30 mouse cellular contexts compared by ENCODE assay signal in genomic region chr1:44022656-44023055, GRCm38 (mm10). TPM values are rescaled to one million over a fixed set of nuclear protein-coding genes. Genes with fewer than 3 reads are reported as not detected.
"Had no signal": no experiment of that assay in that cellular context is flagged by ENCODE, and none has a peak within 500 bp of the region (broad histone marks: within the 10 kb centered on the region; RNA-seq: fewer than 3 reads in every experiment).

No protein-coding gene starts in this region.

- H3K4me3 ChIP-seq: forebrain, embryonic 15.5 days; heart, embryonic 10.5 days; heart, embryonic 12.5 days; hindbrain, embryonic 13.5 days; hindbrain, embryonic 15.5 days; layer of hippocampus, adult 2 months; left cerebral cortex, adult 2 months; limb, embryonic 10.5 days; limb, embryonic 12.5 days; liver, embryonic 13.5 days; liver, embryonic 15.5 days had no signal

- H3K36me3 ChIP-seq: forebrain, embryonic 15.5 days; heart, embryonic 10.5 days; heart, embryonic 12.5 days; hindbrain, embryonic 13.5 days; hindbrain, embryonic 15.5 days; limb, embryonic 10.5 days; limb, embryonic 12.5 days; liver, embryonic 13.5 days; liver, embryonic 15.5 days had no signal

- ATAC-seq: forebrain, embryonic 15.5 days; hindbrain, postnatal 0 days; intestine, embryonic 16.5 days had no signal

- H3K4me1 ChIP-seq: forebrain, embryonic 15.5 days; heart, embryonic 10.5 days; heart, embryonic 12.5 days; hindbrain, embryonic 13.5 days; hindbrain, embryonic 15.5 days; limb, embryonic 10.5 days; limb, embryonic 12.5 days; liver, embryonic 13.5 days; liver, embryonic 15.5 days had no signal

- H3K4me2 ChIP-seq: forebrain, embryonic 15.5 days; heart, embryonic 12.5 days; hindbrain, embryonic 13.5 days; hindbrain, embryonic 15.5 days; limb, embryonic 12.5 days; liver, embryonic 11.5 days; liver, embryonic 13.5 days; liver, embryonic 15.5 days had no signal

- H3K27me3 ChIP-seq: forebrain, embryonic 15.5 days; heart, embryonic 12.5 days; hindbrain, embryonic 13.5 days; hindbrain, embryonic 15.5 days; limb, embryonic 12.5 days; liver, embryonic 13.5 days; liver, embryonic 15.5 days had no signal

- H3K27ac ChIP-seq: forebrain, embryonic 15.5 days; heart, embryonic 10.5 days; hindbrain, embryonic 13.5 days; hindbrain, embryonic 15.5 days; hindbrain, postnatal 0 days; layer of hippocampus, adult 2 months; left cerebral cortex, adult 2 months; limb, embryonic 10.5 days; limb, embryonic 12.5 days; liver, embryonic 13.5 days; liver, embryonic 15.5 days had no signal

- H3K9ac ChIP-seq: forebrain, embryonic 15.5 days; heart, embryonic 12.5 days; hindbrain, embryonic 13.5 days; hindbrain, embryonic 15.5 days; limb, embryonic 12.5 days; liver, embryonic 13.5 days; liver, embryonic 15.5 days had no signal

- H3K9me3 ChIP-seq: forebrain, embryonic 15.5 days; heart, embryonic 10.5 days; heart, embryonic 12.5 days; hindbrain, embryonic 13.5 days; hindbrain, embryonic 15.5 days; limb, embryonic 10.5 days; limb, embryonic 12.5 days; liver, embryonic 13.5 days; liver, embryonic 15.5 days had no signal

- DNase-seq: heart, adult 18-20 months; heart, postnatal 14 days; heart, postnatal 36 days; kidney, adult 11 months; kidney, adult 8-10 months; kidney, postnatal 10 days; kidney, postnatal 25 days; kidney, postnatal 4 days; liver; liver, embryonic 13.5 days had no signal

RNA-seq across cellular contexts. Expression of gene Mettl21c, which starts 2.8 kb away (rescaled TPM):
- total RNA-seq: granulocyte monocyte progenitor cell, adult 5-6 weeks; heart, adult 18-20 months; heart, adult 8-10 months; heart, postnatal 14 days; heart, postnatal 36 days; hematopoietic stem cell, adult 5-6 weeks; layer of hippocampus, adult 2 months; left cerebral cortex, adult 2 months; left cerebral cortex, postnatal 14 days; left cerebral cortex, postnatal 36 days had no signal

RNA-seq across cellular contexts. Expression of gene Gm8251, which starts 39.1 kb away (rescaled TPM):
- total RNA-seq: heart, adult 18-20 months; heart, adult 8-10 months; heart, postnatal 36 days; hindbrain, postnatal 0 days; layer of hippocampus, adult 2 months; layer of hippocampus, postnatal 10 days; layer of hippocampus, postnatal 25 days; left cerebral cortex, adult 2 months; left cerebral cortex, postnatal 14 days; left cerebral cortex, postnatal 36 days had no signal
- polyA plus RNA-seq: heart, embryonic 12.5 days; intestine, embryonic 16.5 days had no signal
